Mouse (Mus musculus) heart, embryonic 13.5 days (tissue): ENCODE data around the gene Crip2. TPM values are rescaled to one million over a fixed set of nuclear protein-coding genes. Genes with fewer than 3 reads are reported as not detected.

ENCODE experiments used
- ATAC-seq: fragments of 200-750 bp; cut with Nextera tagmentation; 2 replicates; pipeline ENCODE4 v1.8.0; 2017; ENCODE audit warnings: moderate TSS enrichment; ENCODE audit not compliant: insufficient number of reproducible peaks, low FRiP score, low TSS enrichment; ENCODE audit errors: extremely low read depth
- H3K27ac ChIP-seq: fragments of 300-500 bp; sonication (generic); replicated peaks from 2 replicates; pipeline ENCODE4 v1.5.1; 2015; ENCODE audit warnings: moderate library complexity, mild to moderate bottlenecking, inconsistent platforms
- H3K27me3 ChIP-seq: fragments of 300-500 bp; sonication (generic); replicated peaks from 2 replicates; pipeline ENCODE4 v1.6.1; 2015; ENCODE audit warnings: mild to moderate bottlenecking, inconsistent platforms
- H3K36me3 ChIP-seq: fragments of 300-500 bp; sonication (generic); 2 replicates; pipeline ENCODE4 v1.6.1; 2015; ENCODE audit warnings: mild to moderate bottlenecking, inconsistent platforms
- H3K4me1 ChIP-seq: fragments of 300-500 bp; sonication (generic); 2 replicates; pipeline ENCODE4 v1.6.1; 2015; ENCODE audit warnings: inconsistent platforms
- H3K4me2 ChIP-seq: fragments of 300-500 bp; sonication (generic); 2 replicates; pipeline ENCODE4 v1.6.1; 2015; ENCODE audit warnings: inconsistent platforms, mild to moderate bottlenecking, moderate library complexity
- H3K4me3 ChIP-seq: fragments of 300-500 bp; sonication (generic); 2 replicates; pipeline ENCODE4 v1.5.1; 2015; ENCODE audit warnings: moderate library complexity, mild to moderate bottlenecking, inconsistent platforms
- H3K9ac ChIP-seq: fragments of 300-500 bp; sonication (generic); 2 replicates; pipeline ENCODE4 v1.6.1; 2015; ENCODE audit warnings: inconsistent platforms, mild to moderate bottlenecking, moderate library complexity
- H3K9me3 ChIP-seq: fragments of 300-500 bp; sonication (generic); 2 replicates; pipeline ENCODE4 v1.6.1; 2016; ENCODE audit warnings: inconsistent platforms
- WGBS: fragments of 180-500 bp; shearing (Covaris S2); methylation state at CpG from one replicate; pipeline ENCODE4 v1.1.7; 2015; ENCODE audit warnings: mixed read lengths; 5-methylcytosine and 5-hydroxymethylcytosine counted together
- polyA plus RNA-seq: library from polyadenylated mRNA; unstranded; fragments of >200 nt; fragmentation: Nextera tagmentation; extraction: Ambion mirVana; gene quantifications from 2 replicates; pipeline ENCODE4 v1.2.1, GENCODE M21; 2015

Crip2 gene
- polyA plus RNA-seq, 1 experiment from 2014 or later, result 1,302 TPM

- Histone ChIP-seq H3K9me3 (no peaks in the 10 kb centered on the region), H3K4me2 (no peak overlapping the region), H3K27ac (no peak overlapping the region), H3K4me1 (peaks cover 82% of the 10 kb centered on the region), H3K36me3 (peaks cover 15% of the 10 kb centered on the region), H3K4me3 (no peak overlapping the region), H3K9ac (no peak overlapping the region), H3K27me3 (no peaks in the 10 kb centered on the region)
- ATAC-seq, result no peak
- 67% methylated on average over 3 of the region's 3 CpGs for WGBS
Observed at GRCm38 (mm10) chr12:113149896-113150295, 9.9 kb downstream of the Crip2 start.

GRCm38 (mm10) chr12:113150591-113150990 lies 10.6 kb downstream of the Crip2 start:
- Histone ChIP-seq H3K27ac (no peak overlapping the region), H3K4me1 (peaks cover 82% of the 10 kb centered on the region), H3K36me3 (peaks cover 8% of the 10 kb centered on the region), H3K4me2 (no peak overlapping the region), H3K9me3 (no peaks in the 10 kb centered on the region), H3K27me3 (no peaks in the 10 kb centered on the region), H3K9ac (no peak overlapping the region), H3K4me3 (no peak overlapping the region)
- 62% methylated on average over 4 of the region's 4 CpGs for WGBS
- ATAC-seq, result no peak

- H3K36me3 ChIP-seq, result peaks cover 3% of the 10 kb centered on the region
- H3K27ac ChIP-seq, result no peak overlapping the region
- H3K9me3 ChIP-seq, result no peaks in the 10 kb centered on the region
- peak overlapping the region; percentile 57 for H3K4me3 ChIP-seq
- H3K4me2 ChIP-seq, result peak overlapping the region; percentile 84
- peaks cover 78% of the 10 kb centered on the region for H3K4me1 ChIP-seq
- H3K9ac ChIP-seq, result no peak overlapping the region
- WGBS, result 55% methylated on average over 8 of the region's 8 CpGs
- ATAC-seq, result no peak
- H3K27me3 ChIP-seq, result no peaks in the 10 kb centered on the region
Observed at GRCm38 (mm10) chr12:113151046-113151445, 11.0 kb downstream of the Crip2 start.

GRCm38 (mm10) chr12:113151661-113152271 lies 11.7 kb downstream of the Crip2 start:
- H3K27me3 ChIP-seq, result no peaks in the 10 kb centered on the region
- WGBS, result under 1% methylated on average over 34 of the region's 36 CpGs
- H3K9me3 ChIP-seq, result no peaks in the 10 kb centered on the region
- ATAC-seq, result no peak
- peak overlapping the region; percentile 57 for H3K4me3 ChIP-seq
- H3K4me2 ChIP-seq, result peak overlapping the region; percentile 84
- H3K36me3 ChIP-seq, result no peaks in the 10 kb centered on the region
- H3K9ac ChIP-seq, result peak overlapping the region; percentile 82
- no peak overlapping the region; the same call in 1 of the 2 replicates for H3K27ac ChIP-seq
- H3K4me1 ChIP-seq, result peaks cover 74% of the 10 kb centered on the region

DNA sequence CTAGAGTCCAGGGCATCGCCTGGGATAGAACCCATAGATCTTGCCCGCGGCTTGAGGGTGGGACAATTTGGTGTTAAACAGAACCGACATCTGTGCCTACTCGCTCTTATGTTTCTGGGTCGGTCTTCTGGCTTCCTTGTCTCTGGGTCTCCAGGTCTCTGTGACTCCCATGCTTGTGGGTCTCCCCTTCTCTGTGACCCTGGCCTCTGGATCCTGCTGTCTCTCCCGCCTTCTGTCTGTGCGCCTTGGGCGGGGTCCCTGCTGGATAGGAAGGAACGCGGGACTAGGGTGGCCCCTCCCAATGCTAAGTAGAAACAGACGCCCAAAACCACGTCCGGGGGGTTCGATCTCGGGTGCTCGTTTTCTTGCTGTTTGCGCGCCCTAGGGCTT lies 12.2 kb downstream of the Crip2 start:
- H3K9ac ChIP-seq, result peak overlapping the region; percentile 82
- peak overlapping the region; percentile 84 for H3K4me2 ChIP-seq
- ATAC-seq, result no peak
- peak overlapping the region; percentile 57 for H3K4me3 ChIP-seq
- WGBS, result 13% methylated on average over 19 of the region's 19 CpGs
- no peaks in the 10 kb centered on the region for H3K36me3 ChIP-seq
- H3K27me3 ChIP-seq, result no peaks in the 10 kb centered on the region
- H3K27ac ChIP-seq, result no peak overlapping the region
- peaks cover 74% of the 10 kb centered on the region for H3K4me1 ChIP-seq
- H3K9me3 ChIP-seq, result no peaks in the 10 kb centered on the region

- no peak for ATAC-seq
Observed at GRCm38 (mm10) chr12:113152991-113153525, 13.0 kb downstream of the Crip2 start.

DNA sequence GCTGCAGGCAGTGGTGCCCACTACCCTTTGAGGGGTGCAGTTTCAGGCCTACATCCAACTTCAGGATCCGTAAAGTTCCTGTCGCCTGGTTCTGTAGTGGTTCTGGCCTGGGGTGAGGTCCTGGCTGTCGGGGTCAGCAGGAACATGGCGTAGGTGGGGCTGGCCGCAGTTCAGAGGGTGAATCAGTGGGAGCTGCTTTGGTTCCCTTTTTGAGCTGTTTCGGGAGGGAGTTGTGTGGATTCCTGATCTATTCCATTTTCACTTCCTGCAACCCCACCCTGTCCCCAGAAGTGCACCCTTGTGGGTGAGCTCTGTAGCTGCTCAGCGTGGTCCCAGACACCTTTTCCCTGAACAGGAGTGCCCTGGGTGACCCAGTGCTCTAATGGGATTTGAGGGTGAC lies 13.9 kb downstream of the Crip2 start:
- peaks cover 6% of the 10 kb centered on the region for H3K36me3 ChIP-seq
- no peaks in the 10 kb centered on the region for H3K9me3 ChIP-seq
- H3K4me3 ChIP-seq, result no peak overlapping the region
- no peaks in the 10 kb centered on the region for H3K27me3 ChIP-seq
- H3K4me2 ChIP-seq, result no peak overlapping the region
- peaks cover 61% of the 10 kb centered on the region for H3K4me1 ChIP-seq
- H3K27ac ChIP-seq, result no peak overlapping the region
- 91% methylated on average over 7 of the region's 7 CpGs for WGBS
- ATAC-seq, result no peak
- no peak overlapping the region for H3K9ac ChIP-seq

More at GRCm38 (mm10) chr12:113152991-113153525, 13.0 kb downstream of the Crip2 start:
- Histone ChIP-seq H3K4me3 (peak overlapping the region; percentile 57), H3K27me3 (no peaks in the 10 kb centered on the region), H3K4me2 (peak overlapping the region; percentile 84), H3K36me3 (peaks cover 4% of the 10 kb centered on the region), H3K27ac (no peak overlapping the region), H3K9ac (peak overlapping the region; percentile 82), H3K4me1 (peaks cover 70% of the 10 kb centered on the region), H3K9me3 (no peaks in the 10 kb centered on the region)
- 72% methylated on average over 6 of the region's 6 CpGs for WGBS

- Histone ChIP-seq H3K4me2 (peak overlapping the region; percentile 87), H3K36me3 (peaks cover 6% of the 10 kb centered on the region), H3K27ac (peak overlapping the region; percentile 88), H3K4me1 (peaks cover 55% of the 10 kb centered on the region), H3K27me3 (no peaks in the 10 kb centered on the region), H3K4me3 (peak overlapping the region; percentile 72), H3K9me3 (no peaks in the 10 kb centered on the region), H3K9ac (peak overlapping the region; percentile 83)
- WGBS, result 69% methylated on average over 6 of the region's 6 CpGs
- no peak for ATAC-seq
Observed at GRCm38 (mm10) chr12:113154747-113155075, 14.7 kb downstream of the Crip2 start.

DNA sequence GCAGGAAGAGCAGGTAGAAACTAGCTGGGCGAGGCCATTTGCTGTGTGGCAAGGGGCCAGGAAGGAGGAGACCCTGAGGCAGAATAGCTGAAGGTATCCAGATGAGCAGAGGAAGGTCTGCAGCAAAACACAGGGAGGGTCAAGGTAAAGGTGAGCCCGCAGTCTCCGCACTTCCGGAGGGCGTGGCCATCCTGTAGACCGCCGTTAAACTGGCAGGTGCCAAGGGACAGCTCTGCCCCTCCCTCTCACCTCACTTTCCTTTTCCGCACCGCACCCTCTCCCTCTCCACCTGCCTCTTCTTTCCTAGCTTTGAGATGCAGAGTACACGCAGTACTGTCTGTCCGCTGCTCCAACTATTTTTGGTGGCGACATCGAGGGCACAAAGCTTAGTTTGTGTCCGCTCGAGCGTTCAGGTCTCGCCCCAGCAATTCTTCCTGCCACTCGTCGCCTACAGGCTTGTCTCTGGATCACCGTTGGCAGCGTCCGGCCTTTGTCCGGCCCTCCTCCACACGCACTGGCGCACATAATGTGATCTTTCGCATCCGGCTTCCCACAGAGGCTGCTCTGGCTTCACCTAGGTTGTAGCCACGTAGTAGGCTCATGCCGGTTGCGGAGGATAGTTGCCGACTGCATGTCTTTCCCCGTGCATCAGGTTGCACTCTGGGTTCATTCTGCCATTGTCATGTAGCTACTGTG lies 15.2 kb downstream of the Crip2 start:
- no peak for ATAC-seq
- 5% methylated on average over 32 of the region's 32 CpGs for WGBS
- Histone ChIP-seq H3K9me3 (no peaks in the 10 kb centered on the region), H3K4me1 (peaks cover 52% of the 10 kb centered on the region), H3K27me3 (no peaks in the 10 kb centered on the region), H3K27ac (peak overlapping the region; percentile 88), H3K9ac (peak overlapping the region; percentile 83), H3K4me2 (peak overlapping the region; percentile 87), H3K4me3 (peak overlapping the region; percentile 72), H3K36me3 (peaks cover 8% of the 10 kb centered on the region)

- peaks cover 8% of the 10 kb centered on the region for H3K36me3 ChIP-seq
Observed at GRCm38 (mm10) chr12:113155887-113156539, 16.0 kb downstream of the Crip2 start, which contains the start of gene Tedc1. Tedc1 (plus strand) TSS chr12:113156421.

DNA sequence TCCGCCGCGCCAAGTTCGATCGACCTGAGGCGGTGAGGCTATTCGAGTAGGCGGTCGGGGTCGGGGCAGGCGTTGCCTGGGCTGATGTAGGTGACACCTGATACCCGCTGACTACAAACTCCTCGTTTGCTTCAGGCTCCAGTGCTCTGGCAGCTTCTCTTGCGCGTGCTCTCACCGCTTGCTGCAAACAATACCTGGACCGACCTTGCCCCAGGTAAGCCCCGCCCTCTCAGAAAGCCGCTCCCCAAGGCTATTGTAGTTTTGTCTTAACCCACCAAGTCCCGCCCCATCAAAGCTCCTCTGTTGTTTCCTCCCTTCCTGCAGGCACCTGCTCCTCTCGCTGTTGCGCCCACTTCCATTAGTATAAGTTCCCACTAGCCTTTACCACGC lies 16.5 kb downstream of the Crip2 start:
- Histone ChIP-seq H3K9me3 (no peaks in the 10 kb centered on the region), H3K36me3 (peaks cover 13% of the 10 kb centered on the region), H3K4me1 (peaks cover 39% of the 10 kb centered on the region), H3K27me3 (no peaks in the 10 kb centered on the region), H3K4me2 (peak overlapping the region; percentile 92), H3K27ac (peak overlapping the region; percentile 33; the same call in 1 of the 2 replicates), H3K4me3 (peak overlapping the region; percentile 72), H3K9ac (peak overlapping the region; percentile 81)
- no peak; the same call in 1 of the 2 replicates for ATAC-seq
- WGBS, result under 1% methylated on average over 23 of the region's 23 CpGs

More at GRCm38 (mm10) chr12:113155887-113156539, 16.0 kb downstream of the Crip2 start, which contains the start of gene Tedc1:
- Histone ChIP-seq H3K27me3 (no peaks in the 10 kb centered on the region), H3K4me2 (peak within 1 kb of the TSS; percentile 92), H3K9ac (peak within 1 kb of the TSS; percentile 83), H3K27ac (peak within 1 kb of the TSS; percentile 88), H3K4me3 (peak within 1 kb of the TSS; percentile 72), H3K4me1 (peaks cover 44% of the 10 kb centered on the region), H3K9me3 (no peaks in the 10 kb centered on the region)
- ATAC-seq, result peak; percentile 94
- under 1% methylated on average over 46 of the region's 46 CpGs for WGBS
